Mouse (Mus musculus): ENCODE measurements around the gene Gnao1. TPM values are rescaled to one million over a fixed set of nuclear protein-coding genes. Genes with fewer than 3 reads are reported as not detected.

Gnao1 gene
- not detected in 2 replicates for polyA plus RNA-seq (2012)

GRCm38 (mm10) chr8:93809686-93810027 is at the start of gene Gnao1:
TSS of gene Gnao1 (plus strand) at chr8:93809966.
- TF ChIP-seq GATA1 (IDR thresholded peaks at IDR 0.05; ENCODE audit: low read length), result no peak

- no peak for TF ChIP-seq GATA1 (IDR thresholded peaks at IDR 0.05; ENCODE audit: low read length)
Observed at GRCm38 (mm10) chr8:93777605-93778004, 32.2 kb upstream of the Gnao1 start.

GRCm38 (mm10) chr8:93809226-93809625 is 540 bp upstream of the Gnao1 start:
- TF ChIP-seq GATA1 (IDR thresholded peaks at IDR 0.05; ENCODE audit: low read length), result no peak

- no peak for TF ChIP-seq GATA1 (IDR thresholded peaks at IDR 0.05; ENCODE audit: low read length)
Observed at GRCm38 (mm10) chr8:93810028-93810858, 477 bp downstream of the Gnao1 start.

GRCm38 (mm10) chr8:93810859-93811602 is 1.3 kb downstream of the Gnao1 start:
- no peak for TF ChIP-seq GATA1 (IDR thresholded peaks at IDR 0.05; ENCODE audit: low read length)

- TF ChIP-seq GATA1 (IDR thresholded peaks at IDR 0.05; ENCODE audit: low read length), result no peak
Observed at GRCm38 (mm10) chr8:93811719-93812475, 2.1 kb downstream of the Gnao1 start.

- no peak for TF ChIP-seq GATA1 (IDR thresholded peaks at IDR 0.05; ENCODE audit: low read length)
Observed at GRCm38 (mm10) chr8:93812566-93813404, 3.0 kb downstream of the Gnao1 start.

GRCm38 (mm10) chr8:93813405-93813761 is 3.6 kb downstream of the Gnao1 start:
- no peak for TF ChIP-seq GATA1 (IDR thresholded peaks at IDR 0.05; ENCODE audit: low read length)

- no peak for TF ChIP-seq GATA1 (IDR thresholded peaks at IDR 0.05; ENCODE audit: low read length)
Observed at GRCm38 (mm10) chr8:93814266-93814665, 4.5 kb downstream of the Gnao1 start.

- no peak for TF ChIP-seq GATA1 (IDR thresholded peaks at IDR 0.05; ENCODE audit: low read length)
Observed at GRCm38 (mm10) chr8:93816226-93816625, 6.5 kb downstream of the Gnao1 start.

- TF ChIP-seq GATA1 (IDR thresholded peaks at IDR 0.05; ENCODE audit: low read length), result no peak
Observed at GRCm38 (mm10) chr8:93817366-93817765, 7.6 kb downstream of the Gnao1 start.

- no peak for TF ChIP-seq GATA1 (IDR thresholded peaks at IDR 0.05; ENCODE audit: low read length)
Observed at GRCm38 (mm10) chr8:93819929-93820328, 10.2 kb downstream of the Gnao1 start.

GRCm38 (mm10) chr8:93821327-93821726 is 11.6 kb downstream of the Gnao1 start:
- no peak for TF ChIP-seq GATA1 (IDR thresholded peaks at IDR 0.05; ENCODE audit: low read length)

- no peak for TF ChIP-seq GATA1 (IDR thresholded peaks at IDR 0.05; ENCODE audit: low read length)
Observed at GRCm38 (mm10) chr8:93825317-93825716, 15.6 kb downstream of the Gnao1 start.

- no peak for TF ChIP-seq GATA1 (IDR thresholded peaks at IDR 0.05; ENCODE audit: low read length)
Observed at GRCm38 (mm10) chr8:93830626-93831025, 20.9 kb downstream of the Gnao1 start.

Measured in G1E-ER4 (cell line).